Mouse (Mus musculus): ENCODE data around the gene Plp2. TPM values are rescaled to one million over a fixed set of nuclear protein-coding genes. Genes with fewer than 3 reads are reported as not detected.

The Plp2 gene
- total RNA-seq, 2 experiments from 2014 or later = 6.5 to 8.8 TPM

GRCm38 (mm10) chrX:7679405-7680056 is 8.3 kb upstream of the Plp2 start:
- H3K27ac ChIP-seq = no peak overlapping the region
- H3K4me3 ChIP-seq = peak overlapping the region; percentile 37
- intact Hi-C loops (cut with DNase I) = loop anchor here (5.0 to 10.0 kb wide), 3 partner anchors 72 to 355 kb away; partner anchors contain the start of genes Cacna1f and Ccdc22
- TF ChIP-seq CTCF (IDR thresholded peaks at IDR 0.05) = peak; percentile 81
- peak; percentile 82 to 84 for DNase-seq (ENCODE audit: extremely low spot score in 1 of 2, low spot score in 2 of 2)

- no peak for DNase-seq (ENCODE audit: extremely low spot score in 1 of 2, low spot score in 2 of 2)
- H3K27ac ChIP-seq = no peak overlapping the region
- no peak overlapping the region for H3K4me3 ChIP-seq
- TF ChIP-seq CTCF (IDR thresholded peaks at IDR 0.05) = peak; percentile 30
- intact Hi-C loops (cut with DNase I) = loop anchor here (5.0 to 10.0 kb wide), 3 partner anchors 72 to 354 kb away; partner anchors contain the start of genes Cacna1f and Ccdc22
Observed at GRCm38 (mm10) chrX:7678986-7679385, 7.8 kb upstream of the Plp2 start.

GRCm38 (mm10) chrX:7675001-7675380 is 3.8 kb upstream of the Plp2 start:
- TF ChIP-seq CTCF (IDR thresholded peaks at IDR 0.05) = no peak; the same call in 1 of the 2 replicates
- intact Hi-C loops (cut with DNase I) = loop anchor here (5.0 to 10.0 kb wide), 3 partner anchors 68 to 350 kb away; partner anchors contain the start of genes Cacna1f and Ccdc22
- Histone ChIP-seq H3K27ac (no peak overlapping the region), H3K4me3 (peak overlapping the region; percentile 23)
- no peak for DNase-seq (ENCODE audit: extremely low spot score in 1 of 2, low spot score in 2 of 2)

- H3K27ac ChIP-seq = no peak overlapping the region
- no peak for DNase-seq (ENCODE audit: extremely low spot score in 1 of 2, low spot score in 2 of 2)
- intact Hi-C loops (cut with DNase I) = loop anchor here (10.0 kb wide), 1 partner anchor 350 kb away; no protein-coding TSS in a partner anchor
- no peak for TF ChIP-seq CTCF (IDR thresholded peaks at IDR 0.05)
- peak overlapping the region; percentile 23 for H3K4me3 ChIP-seq
Observed at GRCm38 (mm10) chrX:7674284-7675000, 3.3 kb upstream of the Plp2 start.

- no peak for TF ChIP-seq CTCF (IDR thresholded peaks at IDR 0.05)
- DNase-seq (ENCODE audit: extremely low spot score in 1 of 2, low spot score in 2 of 2) = no peak
- Histone ChIP-seq H3K27ac (no peak overlapping the region), H3K4me3 (no peak overlapping the region)
- intact Hi-C loops (cut with DNase I) = loop anchor here (10.0 kb wide), 1 partner anchor 349 kb away; no protein-coding TSS in a partner anchor
Observed at GRCm38 (mm10) chrX:7673578-7674281, 2.5 kb upstream of the Plp2 start.

- Histone ChIP-seq H3K27ac (no peak overlapping the region), H3K4me3 (no peak overlapping the region)
- DNase-seq (ENCODE audit: extremely low spot score in 1 of 2, low spot score in 2 of 2) = no peak
- intact Hi-C loops (cut with DNase I) = loop anchor here (10.0 kb wide), 1 partner anchor 348 kb away; no protein-coding TSS in a partner anchor
- TF ChIP-seq CTCF (IDR thresholded peaks at IDR 0.05) = no peak
Observed at GRCm38 (mm10) chrX:7672739-7673138, 1.5 kb upstream of the Plp2 start.

- Histone ChIP-seq H3K27ac (peak overlapping the region; percentile 67), H3K4me3 (peak overlapping the region; percentile 46)
- peak in 1 of 2 experiments; percentile 50 for DNase-seq (ENCODE audit: extremely low spot score in 1 of 2, low spot score in 2 of 2)
- intact Hi-C loops (cut with DNase I) = loop anchor here (10.0 kb wide), 1 partner anchor 346 kb away; no protein-coding TSS in a partner anchor
- no peak for TF ChIP-seq CTCF (IDR thresholded peaks at IDR 0.05)
Observed at GRCm38 (mm10) chrX:7670390-7670881, 754 bp downstream of the Plp2 start.

- DNase-seq (ENCODE audit: extremely low spot score in 1 of 2, low spot score in 2 of 2) = no peak
- Histone ChIP-seq H3K27ac (no peak overlapping the region), H3K4me3 (no peak overlapping the region)
- intact Hi-C loops (cut with DNase I) = no loop called here
- TF ChIP-seq CTCF (IDR thresholded peaks at IDR 0.05) = no peak
Observed at GRCm38 (mm10) chrX:7665739-7666502, 5.3 kb downstream of the Plp2 start.

GRCm38 (mm10) chrX:7664791-7665190 is 6.4 kb downstream of the Plp2 start:
- DNase-seq (ENCODE audit: extremely low spot score in 1 of 2, low spot score in 2 of 2) = no peak
- intact Hi-C loops (cut with DNase I) = no loop called here
- Histone ChIP-seq H3K27ac (no peak overlapping the region), H3K4me3 (no peak overlapping the region)
- TF ChIP-seq CTCF (IDR thresholded peaks at IDR 0.05) = no peak

GRCm38 (mm10) chrX:7662936-7663335 is 8.3 kb downstream of the Plp2 start:
- H3K4me3 ChIP-seq = no peak overlapping the region
- H3K27ac ChIP-seq = no peak overlapping the region
- DNase-seq (ENCODE audit: extremely low spot score in 1 of 2, low spot score in 2 of 2) = no peak
- TF ChIP-seq CTCF (IDR thresholded peaks at IDR 0.05) = no peak
- intact Hi-C loops (cut with DNase I) = no loop called here

- TF ChIP-seq CTCF (IDR thresholded peaks at IDR 0.05) = no peak
- intact Hi-C loops (cut with DNase I) = no loop called here
Observed at GRCm38 (mm10) chrX:7661086-7661485, 10.1 kb downstream of the Plp2 start.

More at GRCm38 (mm10) chrX:7661086-7661485, 10.1 kb downstream of the Plp2 start:
- DNase-seq (ENCODE audit: extremely low spot score in 1 of 2, low spot score in 2 of 2) = no peak
- Histone ChIP-seq H3K4me3 (no peak overlapping the region), H3K27ac (no peak overlapping the region)
